Mouse (Mus musculus): ENCODE data around the gene Plxna2.

Plxna2 gene

DNA sequence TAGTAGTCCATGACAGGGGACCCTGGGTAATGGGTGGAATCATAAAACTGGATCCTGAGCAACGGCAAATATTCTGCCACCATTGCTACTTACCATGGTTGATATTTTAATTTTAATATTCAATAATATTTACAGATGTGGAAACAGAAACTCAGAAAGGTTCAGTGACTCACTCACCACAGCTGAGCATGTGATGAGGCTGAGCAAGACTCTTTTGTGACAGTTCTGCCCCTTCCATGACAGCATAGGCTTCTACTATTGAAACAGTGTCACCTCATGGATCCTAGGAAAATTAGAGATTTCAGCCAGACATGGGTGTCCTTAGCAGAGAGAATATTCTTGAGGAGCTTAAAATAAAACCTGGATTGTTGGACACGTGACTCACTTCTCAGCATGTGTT is 116.8 kb downstream of the Plxna2 start:
- in situ Hi-C loops (cut with MboI; ENCODE audit: low pct_unique_long_range_greater_than_20kb in 1 of 2, low sequenced_read_pairs in 2 of 2, unreplicated experiment in 1 of 2): no loop called here

DNA sequence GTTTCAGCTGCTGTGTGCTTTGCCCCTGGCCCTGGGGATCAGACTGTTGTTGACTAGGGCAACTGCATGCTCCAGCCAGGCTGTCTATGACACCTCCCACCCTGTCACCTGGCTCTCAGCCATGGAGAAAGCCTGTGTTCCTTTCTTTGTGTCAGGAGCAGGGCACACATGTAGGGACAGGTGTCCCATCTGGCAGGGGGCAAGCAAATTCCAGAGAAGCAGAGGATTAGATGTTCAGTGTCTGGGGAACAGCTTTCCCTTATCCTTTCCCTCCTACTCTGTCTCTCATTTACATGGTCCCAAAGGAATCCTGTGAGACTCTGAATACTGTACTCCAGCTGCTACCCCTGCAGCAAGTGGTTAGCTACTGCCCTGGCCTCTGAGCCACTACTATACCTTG is 121.9 kb downstream of the Plxna2 start:
- in situ Hi-C loops (cut with MboI; ENCODE audit: low pct_unique_long_range_greater_than_20kb in 1 of 2, low sequenced_read_pairs in 2 of 2, unreplicated experiment in 1 of 2): no loop called here

DNA sequence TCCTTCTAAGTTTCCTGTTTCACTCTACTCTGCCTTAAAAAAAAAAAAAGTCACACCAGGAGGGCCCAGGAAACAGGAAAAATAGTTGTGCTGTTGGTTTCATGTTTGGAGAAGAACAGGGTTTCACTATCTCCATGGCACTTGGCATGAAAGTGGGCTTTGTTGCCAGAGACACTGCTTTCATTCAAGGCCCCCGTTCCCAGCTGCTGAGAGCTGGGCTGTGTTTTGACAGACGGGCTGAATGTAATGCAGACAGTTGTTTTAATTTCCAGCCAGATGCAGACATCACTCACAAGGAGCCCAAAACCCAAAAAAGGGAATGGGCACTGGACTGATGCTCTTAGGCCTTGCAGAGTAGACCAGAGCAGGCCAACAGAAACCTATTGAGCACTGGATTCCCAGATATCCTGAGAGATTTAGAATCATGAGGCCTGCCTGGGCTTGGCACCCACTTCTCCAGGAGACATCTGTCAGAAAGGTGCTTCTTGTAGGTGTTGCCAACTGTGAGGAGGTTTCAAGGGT is 124.9 kb downstream of the Plxna2 start:
- in situ Hi-C loops (cut with MboI; ENCODE audit: low pct_unique_long_range_greater_than_20kb in 1 of 2, low sequenced_read_pairs in 2 of 2, unreplicated experiment in 1 of 2): no loop called here

DNA sequence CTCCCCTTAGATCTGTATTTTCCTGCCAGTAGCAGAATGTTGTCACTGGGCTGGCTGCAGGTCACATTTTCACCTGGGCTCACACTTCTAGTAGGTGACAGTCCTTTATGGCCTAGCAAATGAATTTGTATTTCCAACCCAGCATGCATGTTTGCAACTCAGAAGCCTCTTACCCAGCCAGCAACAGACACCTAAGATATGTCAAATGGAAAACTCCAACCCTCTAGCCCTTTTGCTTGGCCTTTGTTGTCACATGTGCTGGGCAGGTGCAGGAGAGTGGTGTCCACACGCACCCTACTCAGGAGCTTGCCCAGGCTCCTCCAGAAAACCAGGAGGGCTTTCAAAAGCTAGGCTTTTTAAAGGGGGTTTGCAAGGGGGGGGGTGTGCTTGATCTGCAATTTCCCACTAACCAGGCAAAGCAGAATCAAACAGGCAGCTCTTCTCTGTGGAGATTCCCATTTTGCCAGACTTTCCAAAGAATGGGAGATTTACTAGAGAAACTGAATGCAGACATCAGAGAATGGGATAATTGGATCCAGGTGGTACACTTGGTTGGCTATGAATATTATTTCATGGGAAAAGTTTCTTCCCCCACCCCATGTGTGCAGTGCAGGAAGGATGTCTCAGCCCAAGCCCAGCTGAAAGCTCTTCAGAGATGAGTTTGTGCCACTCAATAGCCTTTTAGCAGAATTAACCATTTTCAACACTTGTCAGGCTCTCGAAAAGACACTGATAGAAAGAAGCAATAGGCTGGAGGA is 127.3 kb downstream of the Plxna2 start:
- in situ Hi-C loops (cut with MboI; ENCODE audit: low pct_unique_long_range_greater_than_20kb in 1 of 2, low sequenced_read_pairs in 2 of 2, unreplicated experiment in 1 of 2): no loop called here

DNA sequence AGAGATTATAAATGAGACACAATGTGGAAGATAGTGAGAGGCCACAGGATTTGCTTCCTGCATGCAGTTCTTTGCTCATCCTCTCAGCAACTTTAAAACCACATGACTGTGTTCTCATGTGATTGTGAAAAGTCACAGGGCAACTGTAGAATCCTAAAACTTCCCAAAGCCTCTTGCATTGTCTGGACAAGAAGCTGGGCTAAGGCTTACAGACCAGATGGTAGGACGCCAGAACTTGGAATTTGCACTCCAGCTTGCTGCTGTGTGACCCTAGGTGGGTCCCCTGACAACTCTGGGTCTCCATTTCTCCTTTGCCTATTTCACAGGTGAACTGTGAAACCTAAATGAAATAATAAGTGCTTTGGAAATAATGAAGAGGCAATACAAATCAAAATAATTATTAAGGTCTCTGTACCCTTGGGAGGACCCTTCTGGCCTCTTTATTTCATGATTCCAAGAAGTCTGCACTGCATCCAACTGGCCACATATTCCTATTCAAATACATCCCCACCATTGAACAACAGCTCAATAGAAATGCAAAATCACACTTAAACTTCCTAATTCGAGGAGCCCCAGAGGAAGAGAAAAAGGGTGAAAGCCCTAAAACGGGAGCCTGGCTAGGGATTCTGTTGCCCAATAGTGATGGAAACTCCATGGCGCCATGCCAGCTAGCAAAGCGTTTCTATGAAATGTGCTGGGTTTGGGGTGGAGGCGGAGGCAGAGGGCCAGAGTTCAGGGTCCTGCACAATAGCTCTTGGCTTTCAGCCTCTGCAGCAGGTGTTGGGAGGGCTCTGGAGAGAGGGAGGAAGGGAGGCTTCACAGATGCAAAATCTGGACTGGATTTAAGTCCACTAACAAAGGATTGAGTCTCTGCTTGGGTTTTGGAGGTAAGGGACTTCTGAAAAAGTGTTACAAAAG is 128.6 kb downstream of the Plxna2 start:
- in situ Hi-C loops (cut with MboI; ENCODE audit: low pct_unique_long_range_greater_than_20kb in 1 of 2, low sequenced_read_pairs in 2 of 2, unreplicated experiment in 1 of 2): no loop called here

DNA sequence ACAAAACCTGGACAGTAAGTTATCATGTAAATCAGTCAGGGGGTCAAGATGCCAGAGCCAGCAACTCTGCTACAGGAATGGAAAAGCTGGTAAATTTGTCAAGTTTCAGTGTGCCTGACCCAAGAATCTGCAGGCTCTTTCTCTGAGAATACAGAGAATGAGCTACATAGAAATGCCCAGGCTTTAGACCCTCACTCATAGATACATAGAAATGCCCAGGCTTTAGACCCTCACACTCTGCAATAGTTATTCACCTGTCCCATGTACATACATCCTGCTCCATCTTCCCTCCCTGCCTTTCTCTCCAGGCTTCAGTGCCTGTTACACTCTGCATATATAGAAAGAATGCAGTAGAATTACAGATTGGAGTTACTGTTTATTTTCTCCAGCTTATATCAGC is 129.2 kb downstream of the Plxna2 start:
- in situ Hi-C loops (cut with MboI; ENCODE audit: low pct_unique_long_range_greater_than_20kb in 1 of 2, low sequenced_read_pairs in 2 of 2, unreplicated experiment in 1 of 2): no loop called here

DNA sequence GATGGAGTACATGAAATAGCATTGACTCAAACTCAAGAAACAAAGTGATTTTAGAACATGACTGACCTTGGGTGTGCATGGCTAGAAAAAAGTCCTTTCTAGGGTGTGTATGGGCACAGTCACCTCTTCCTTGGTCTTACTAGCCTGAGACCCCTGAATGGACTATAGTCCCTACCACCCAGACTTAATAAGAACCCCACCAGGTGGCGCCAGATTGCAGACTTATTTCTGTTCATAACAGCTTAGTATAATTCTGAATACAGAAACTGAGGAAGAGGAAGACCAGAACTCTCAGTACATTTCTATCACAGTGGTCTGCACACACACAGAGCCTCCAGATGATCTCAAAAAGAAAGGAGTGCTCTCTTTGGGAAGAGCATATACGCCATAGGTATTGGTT is 135.2 kb downstream of the Plxna2 start:
- in situ Hi-C loops (cut with MboI; ENCODE audit: low pct_unique_long_range_greater_than_20kb in 1 of 2, low sequenced_read_pairs in 2 of 2, unreplicated experiment in 1 of 2): no loop called here

DNA sequence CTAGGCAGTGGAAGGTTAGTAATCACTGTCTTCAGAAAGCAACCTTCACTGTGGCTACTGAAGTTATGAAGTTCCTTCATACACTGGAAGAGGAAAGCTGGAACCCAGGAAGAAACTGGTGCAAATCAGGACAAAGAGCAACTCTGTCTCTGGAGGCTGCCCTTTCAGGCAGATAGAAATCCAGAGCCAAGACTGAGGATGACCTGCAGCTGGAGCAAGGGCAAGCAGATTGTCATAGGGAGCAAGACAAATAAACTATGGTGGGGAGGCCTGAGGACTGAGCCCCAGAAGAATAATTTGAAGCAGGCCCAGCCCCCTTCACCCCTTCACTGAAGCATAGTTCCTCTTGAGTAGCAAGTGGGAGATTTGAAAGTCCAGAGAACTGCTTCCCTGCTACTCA is 138.0 kb downstream of the Plxna2 start:
- in situ Hi-C loops (cut with MboI; ENCODE audit: low pct_unique_long_range_greater_than_20kb in 1 of 2, low sequenced_read_pairs in 2 of 2, unreplicated experiment in 1 of 2): no loop called here

DNA sequence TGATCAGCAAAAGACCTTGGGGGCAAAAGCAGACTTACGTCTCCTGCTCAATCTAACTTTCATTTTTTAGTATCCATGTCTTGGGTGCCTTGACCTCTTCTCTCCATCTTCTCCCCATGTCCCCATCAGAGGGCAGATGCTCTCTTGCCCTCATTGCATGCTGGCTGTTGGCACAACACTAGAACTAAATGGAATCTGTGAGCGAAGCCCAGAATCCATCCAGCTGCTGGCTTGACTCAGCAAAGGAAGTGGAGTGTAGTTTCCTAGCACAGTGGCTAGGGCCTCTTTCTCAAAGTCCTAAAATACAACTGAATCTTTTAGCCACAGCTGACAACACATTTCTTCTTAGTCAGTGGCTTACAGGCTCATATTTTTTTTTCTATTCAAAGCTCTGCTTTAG is 138.4 kb downstream of the Plxna2 start:
- in situ Hi-C loops (cut with MboI; ENCODE audit: low pct_unique_long_range_greater_than_20kb in 1 of 2, low sequenced_read_pairs in 2 of 2, unreplicated experiment in 1 of 2): no loop called here

DNA sequence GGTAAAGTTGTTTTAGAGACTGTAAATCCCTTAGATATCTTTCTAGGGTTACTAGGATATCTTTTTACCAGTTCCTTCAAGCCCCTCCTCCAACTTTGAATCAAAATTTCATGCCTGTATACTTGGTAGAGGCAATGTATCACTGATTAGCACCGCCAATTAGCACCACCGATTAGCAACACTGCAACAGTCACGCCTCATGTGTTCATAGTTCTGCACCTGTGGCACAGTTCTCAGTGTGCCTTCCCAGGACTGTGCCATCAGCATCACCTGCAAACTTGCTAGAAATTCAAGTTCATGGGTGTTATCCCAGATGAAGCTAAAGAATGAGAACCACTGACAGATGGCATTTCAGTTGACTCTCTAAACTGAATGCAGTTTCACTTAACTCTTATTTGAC is 138.8 kb downstream of the Plxna2 start:
- in situ Hi-C loops (cut with MboI; ENCODE audit: low pct_unique_long_range_greater_than_20kb in 1 of 2, low sequenced_read_pairs in 2 of 2, unreplicated experiment in 1 of 2): no loop called here

DNA sequence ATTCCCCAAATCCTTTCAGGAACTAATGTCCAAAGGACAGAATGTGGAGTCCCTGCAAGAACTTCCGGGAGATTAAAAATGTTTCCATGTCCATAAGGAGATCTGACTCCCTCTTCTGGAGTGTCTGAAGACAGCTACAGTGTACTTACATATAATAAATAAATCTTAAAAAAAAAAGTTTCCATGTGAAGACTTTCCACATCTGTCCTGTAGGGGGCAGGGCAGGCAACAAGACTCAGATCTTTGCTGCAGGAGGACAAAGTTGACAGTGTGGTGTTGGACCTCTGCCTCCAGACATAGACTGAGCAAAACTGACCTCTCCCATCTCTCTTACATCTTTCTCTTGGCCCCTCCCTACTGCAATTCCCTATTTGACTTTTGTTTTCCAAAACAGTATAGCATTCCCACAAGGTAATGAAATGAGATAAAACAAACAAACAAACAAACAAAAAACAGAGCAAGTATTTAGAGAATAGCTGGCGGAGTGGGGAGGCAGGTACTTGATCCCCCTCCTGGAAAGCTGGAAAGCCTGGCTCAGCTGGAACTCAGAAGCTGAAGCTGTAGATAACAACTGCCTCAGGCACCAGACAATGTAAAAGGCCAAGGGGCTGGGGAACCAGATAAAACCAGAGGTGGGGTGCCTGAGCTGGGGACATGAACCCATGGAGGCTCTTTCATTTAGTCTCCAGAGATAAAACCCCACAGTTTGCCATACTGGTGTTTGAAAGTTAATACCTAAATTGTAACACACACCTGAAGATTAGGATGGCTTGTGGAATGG is 143.6 kb downstream of the Plxna2 start:
- in situ Hi-C loops (cut with MboI; ENCODE audit: low pct_unique_long_range_greater_than_20kb in 1 of 2, low sequenced_read_pairs in 2 of 2, unreplicated experiment in 1 of 2): no loop called here

DNA sequence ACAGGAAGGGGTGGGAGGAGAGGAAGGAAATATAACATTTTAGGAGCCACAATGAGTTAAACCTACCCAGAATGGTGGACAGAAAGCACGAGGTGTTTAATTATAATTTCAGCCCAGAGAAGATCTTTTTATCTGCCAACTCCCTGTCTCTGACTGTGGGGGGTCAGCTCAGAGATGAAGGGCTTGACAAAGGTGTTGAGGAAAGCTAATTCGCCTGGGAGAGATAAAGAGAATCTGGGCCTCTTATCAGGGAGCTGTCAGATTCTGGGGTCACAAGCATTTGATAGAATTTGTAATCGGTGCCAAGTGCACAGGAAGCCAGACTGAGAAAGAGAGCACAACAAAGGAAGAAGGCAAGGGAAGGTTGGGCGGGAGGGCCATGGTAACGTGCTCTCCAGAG is 144.9 kb downstream of the Plxna2 start:
- in situ Hi-C loops (cut with MboI; ENCODE audit: low pct_unique_long_range_greater_than_20kb in 1 of 2, low sequenced_read_pairs in 2 of 2, unreplicated experiment in 1 of 2): no loop called here

DNA sequence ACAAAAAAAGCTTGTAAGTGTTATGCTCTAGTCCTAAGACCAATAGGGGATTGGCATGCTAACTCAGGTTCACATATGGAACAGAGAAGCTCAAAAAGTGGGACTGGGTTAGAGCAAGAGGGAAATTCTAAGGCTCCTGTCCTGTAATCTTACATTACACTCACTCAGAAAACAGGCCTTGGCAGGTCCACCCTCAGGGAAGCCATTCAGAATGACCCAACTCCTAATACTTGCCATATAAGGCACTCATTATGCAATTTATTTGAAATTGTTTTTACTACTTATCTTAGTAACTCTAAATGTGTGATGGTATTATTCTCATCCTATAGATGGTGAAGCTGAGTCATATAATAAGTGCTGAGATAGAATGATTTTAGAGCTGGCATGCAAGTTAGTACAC is 146.9 kb downstream of the Plxna2 start:
- in situ Hi-C loops (cut with MboI; ENCODE audit: low pct_unique_long_range_greater_than_20kb in 1 of 2, low sequenced_read_pairs in 2 of 2, unreplicated experiment in 1 of 2): no loop called here

DNA sequence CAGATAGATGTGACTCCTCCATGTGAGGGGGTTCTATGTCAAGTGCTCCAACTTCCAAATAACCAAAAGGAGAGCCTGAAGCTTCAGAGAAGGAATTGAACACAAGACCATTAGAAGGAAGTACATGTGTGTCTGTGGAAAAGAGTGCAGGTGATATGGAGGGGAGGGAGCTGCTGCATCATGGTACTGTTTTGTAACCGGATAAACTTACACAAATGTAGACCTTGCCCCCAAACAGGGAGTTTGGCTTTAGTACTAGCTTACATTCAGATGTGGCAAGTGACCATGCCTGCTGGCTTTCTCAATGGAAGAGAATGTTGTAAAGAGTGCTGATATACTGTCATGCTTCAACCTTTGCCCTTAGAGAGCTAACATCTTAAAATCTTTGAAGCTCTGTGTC is 150.8 kb downstream of the Plxna2 start:
- in situ Hi-C loops (cut with MboI; ENCODE audit: low pct_unique_long_range_greater_than_20kb in 1 of 2, low sequenced_read_pairs in 2 of 2, unreplicated experiment in 1 of 2): no loop called here

DNA sequence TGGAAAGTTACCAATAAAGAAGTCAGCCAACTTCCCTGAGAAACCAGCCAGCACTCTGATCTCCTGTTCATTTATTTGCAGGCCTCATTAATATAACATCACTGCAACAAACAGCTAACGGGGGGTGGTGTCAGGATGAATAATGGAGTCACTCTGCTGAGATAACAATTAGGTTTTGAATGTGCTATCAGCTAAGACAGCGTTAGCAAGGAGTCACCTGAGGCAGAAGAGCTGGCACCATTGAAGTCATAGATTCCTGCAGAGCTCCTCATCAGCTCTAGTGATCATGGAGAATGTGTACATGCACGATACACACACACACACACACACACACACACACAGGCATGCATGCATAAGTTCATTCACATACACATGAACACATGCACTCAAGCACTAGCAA is 154.0 kb downstream of the Plxna2 start:
- in situ Hi-C loops (cut with MboI; ENCODE audit: low pct_unique_long_range_greater_than_20kb in 1 of 2, low sequenced_read_pairs in 2 of 2, unreplicated experiment in 1 of 2): no loop called here

DNA sequence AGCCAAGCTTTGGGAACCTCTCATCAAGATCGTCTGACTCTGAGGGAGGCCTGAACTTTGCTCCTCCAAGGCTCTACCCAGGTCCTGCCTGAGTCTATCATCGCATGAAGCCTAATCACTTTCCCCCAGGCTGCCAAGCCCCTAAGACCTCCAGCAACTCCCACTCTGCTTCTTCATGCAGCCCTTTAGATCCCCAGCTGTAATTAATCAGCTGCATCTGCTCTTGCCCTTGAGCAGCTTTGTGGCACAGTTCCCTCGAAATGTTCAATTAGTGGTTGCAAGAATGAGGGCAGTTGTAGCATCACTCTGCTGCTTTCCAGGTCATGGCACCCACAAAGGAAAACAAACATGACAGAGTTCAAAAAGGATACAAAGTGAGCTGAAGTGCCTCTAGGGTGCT is 155.9 kb downstream of the Plxna2 start:
- in situ Hi-C loops (cut with MboI; ENCODE audit: low pct_unique_long_range_greater_than_20kb in 1 of 2, low sequenced_read_pairs in 2 of 2, unreplicated experiment in 1 of 2): no loop called here

DNA sequence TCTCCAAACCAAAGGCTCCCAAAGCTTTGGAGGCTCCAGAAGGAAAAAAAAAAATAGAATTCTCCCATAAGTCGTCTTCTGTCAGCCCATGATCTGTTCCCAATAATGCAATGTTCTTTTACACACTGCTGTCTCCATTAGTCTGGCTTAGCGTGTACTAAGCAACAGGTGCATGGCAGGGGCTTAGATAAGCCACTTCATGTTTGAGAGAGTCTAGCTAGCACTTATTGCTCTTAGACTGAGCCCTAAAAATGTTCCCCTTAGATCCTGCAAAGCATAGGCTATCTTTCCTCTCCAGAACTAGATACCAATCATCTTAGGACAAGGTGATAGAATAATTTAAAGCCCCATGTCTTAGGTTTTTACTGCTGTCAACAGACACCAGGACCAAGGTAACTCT is 156.3 kb downstream of the Plxna2 start:
- in situ Hi-C loops (cut with MboI; ENCODE audit: low pct_unique_long_range_greater_than_20kb in 1 of 2, low sequenced_read_pairs in 2 of 2, unreplicated experiment in 1 of 2): no loop called here

DNA sequence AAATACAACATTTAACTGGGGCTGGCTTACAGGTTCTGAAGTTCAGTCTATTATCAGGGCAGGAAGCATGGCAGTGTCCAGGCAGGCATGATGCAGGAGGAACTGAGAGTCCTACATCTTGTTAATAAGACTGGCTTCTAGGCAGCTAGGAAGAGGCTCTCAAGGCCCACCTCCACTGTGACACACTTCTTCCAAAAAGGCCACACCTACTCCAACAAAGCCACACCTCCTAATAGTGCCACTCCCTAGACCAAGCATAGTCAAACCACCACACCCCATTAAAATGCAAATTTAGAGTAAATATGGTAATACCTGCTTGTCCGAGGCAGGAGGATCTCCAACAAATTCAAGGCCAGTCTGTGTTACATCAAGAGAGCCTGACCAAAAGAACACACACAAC is 156.7 kb downstream of the Plxna2 start:
- in situ Hi-C loops (cut with MboI; ENCODE audit: low pct_unique_long_range_greater_than_20kb in 1 of 2, low sequenced_read_pairs in 2 of 2, unreplicated experiment in 1 of 2): no loop called here
